Mouse (Mus musculus): ENCODE data around the gene Kremen2.

DNA sequence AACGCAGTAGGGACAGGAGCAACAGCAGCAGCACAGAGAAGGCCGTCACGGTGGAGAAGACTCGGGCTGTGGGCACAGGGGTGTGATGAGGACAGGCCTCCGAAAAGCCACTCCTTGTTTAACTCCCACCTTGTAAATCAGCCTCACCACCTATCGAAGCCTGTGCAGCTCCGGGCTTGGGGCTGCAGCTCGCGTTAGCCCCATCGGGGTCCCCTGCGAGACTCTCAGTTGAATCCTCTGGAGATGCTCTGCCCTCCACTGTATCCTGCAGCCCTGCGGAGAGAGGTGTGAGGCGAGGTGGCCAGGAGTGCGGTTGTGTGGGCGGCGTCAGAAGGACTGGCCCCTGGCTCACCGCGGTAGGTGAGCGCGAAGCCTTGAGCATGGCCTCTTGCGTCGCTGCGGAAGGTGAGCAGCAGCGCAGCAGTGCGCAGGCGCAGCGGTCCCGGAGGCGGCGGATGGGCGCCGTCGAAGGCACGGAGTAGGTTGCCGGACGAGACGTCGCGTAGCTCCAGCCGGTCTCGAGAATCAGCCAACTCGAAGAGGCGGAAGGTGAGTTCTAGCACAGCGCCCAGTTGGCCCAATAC, 3.3 kb downstream of the Kremen2 start:
- TF ChIP-seq CTCF (IDR thresholded peaks at IDR 0.05; ENCODE audit: low read depth, low read length) (no peak), POLR2A (IDR thresholded peaks at IDR 0.05; ENCODE audit: extremely low read depth, insufficient read depth, low read length) (no peak)

All from liver, adult 2 months (tissue).